Mouse (Mus musculus): Measurements from ENCODE around the gene Ogdh.
"Not testable (repeated sequence)": the region's sequence is repeated elsewhere in the genome, so short reads cannot be mapped to it uniquely, and the experiment has no call there.

Gene Ogdh

GRCm38 (mm10) chr11:6367156-6367555, 75.7 kb downstream of the Ogdh start:
- DNase-seq (ENCODE audit: low spot score) = no peak

GRCm38 (mm10) chr11:6367986-6368385, 76.6 kb downstream of the Ogdh start:
- DNase-seq (ENCODE audit: low spot score) = not testable (repeated sequence)

- no peak for DNase-seq (ENCODE audit: low spot score)
Observed at GRCm38 (mm10) chr11:6371376-6372155, 80.1 kb downstream of the Ogdh start.

- DNase-seq (ENCODE audit: low spot score) = peak; percentile 72
Observed at GRCm38 (mm10) chr11:6372784-6373183, 81.4 kb downstream of the Ogdh start.

GRCm38 (mm10) chr11:6380916-6381315, 89.5 kb downstream of the Ogdh start:
- DNase-seq (ENCODE audit: low spot score) = no peak

GRCm38 (mm10) chr11:6388126-6388725, 96.8 kb downstream of the Ogdh start:
- no peak for DNase-seq (ENCODE audit: low spot score)

GRCm38 (mm10) chr11:6388726-6389413, 97.4 kb downstream of the Ogdh start, which contains the start of gene Zmiz2:
TSS of gene Zmiz2 (plus strand) at chr11:6389074.
- peak; percentile 95 for DNase-seq (ENCODE audit: low spot score)

GRCm38 (mm10) chr11:6389483-6389921, 98.1 kb downstream of the Ogdh start:
- peak; percentile 59 for DNase-seq (ENCODE audit: low spot score)

GRCm38 (mm10) chr11:6390376-6391053, 99.1 kb downstream of the Ogdh start:
- no peak for DNase-seq (ENCODE audit: low spot score)

GRCm38 (mm10) chr11:6391516-6392276, 100.3 kb downstream of the Ogdh start:
- DNase-seq (ENCODE audit: low spot score) = no peak

- DNase-seq (ENCODE audit: low spot score) = no peak
Observed at GRCm38 (mm10) chr11:6392857-6393256, 101.4 kb downstream of the Ogdh start.

GRCm38 (mm10) chr11:6393866-6394265, 102.4 kb downstream of the Ogdh start:
- DNase-seq (ENCODE audit: low spot score) = no peak

- DNase-seq (ENCODE audit: low spot score) = no peak
Observed at GRCm38 (mm10) chr11:6395565-6395964, 104.1 kb downstream of the Ogdh start.

GRCm38 (mm10) chr11:6398141-6398540, 106.7 kb downstream of the Ogdh start:
- DNase-seq (ENCODE audit: low spot score) = no peak

- no peak for DNase-seq (ENCODE audit: low spot score)
Observed at GRCm38 (mm10) chr11:6402515-6403510, 111.4 kb downstream of the Ogdh start.

- no peak for DNase-seq (ENCODE audit: low spot score)
Observed at GRCm38 (mm10) chr11:6403830-6404405, 112.5 kb downstream of the Ogdh start.

- no peak for DNase-seq (ENCODE audit: low spot score)
Observed at GRCm38 (mm10) chr11:6404699-6405566, 113.5 kb downstream of the Ogdh start.

- no peak for DNase-seq (ENCODE audit: low spot score)
Observed at GRCm38 (mm10) chr11:6405591-6406081, 114.2 kb downstream of the Ogdh start.
